Mouse (Mus musculus) layer of hippocampus, adult 9-10 months (tissue): ENCODE data around the gene Gpcpd1.
A peak's percentile ranks its signal among the peaks of the same experiment; 100 is the strongest.

ENCODE experiments used
- DNase-seq: peaks from one replicate; pipeline ENCODE4 v3.0.0; 2022; ENCODE audit warnings: low spot score

Gpcpd1 gene

GRCm38 (mm10) chr2:132517194-132517836 is 70.2 kb downstream of the Gpcpd1 start:
- DNase-seq, result no peak

DNA sequence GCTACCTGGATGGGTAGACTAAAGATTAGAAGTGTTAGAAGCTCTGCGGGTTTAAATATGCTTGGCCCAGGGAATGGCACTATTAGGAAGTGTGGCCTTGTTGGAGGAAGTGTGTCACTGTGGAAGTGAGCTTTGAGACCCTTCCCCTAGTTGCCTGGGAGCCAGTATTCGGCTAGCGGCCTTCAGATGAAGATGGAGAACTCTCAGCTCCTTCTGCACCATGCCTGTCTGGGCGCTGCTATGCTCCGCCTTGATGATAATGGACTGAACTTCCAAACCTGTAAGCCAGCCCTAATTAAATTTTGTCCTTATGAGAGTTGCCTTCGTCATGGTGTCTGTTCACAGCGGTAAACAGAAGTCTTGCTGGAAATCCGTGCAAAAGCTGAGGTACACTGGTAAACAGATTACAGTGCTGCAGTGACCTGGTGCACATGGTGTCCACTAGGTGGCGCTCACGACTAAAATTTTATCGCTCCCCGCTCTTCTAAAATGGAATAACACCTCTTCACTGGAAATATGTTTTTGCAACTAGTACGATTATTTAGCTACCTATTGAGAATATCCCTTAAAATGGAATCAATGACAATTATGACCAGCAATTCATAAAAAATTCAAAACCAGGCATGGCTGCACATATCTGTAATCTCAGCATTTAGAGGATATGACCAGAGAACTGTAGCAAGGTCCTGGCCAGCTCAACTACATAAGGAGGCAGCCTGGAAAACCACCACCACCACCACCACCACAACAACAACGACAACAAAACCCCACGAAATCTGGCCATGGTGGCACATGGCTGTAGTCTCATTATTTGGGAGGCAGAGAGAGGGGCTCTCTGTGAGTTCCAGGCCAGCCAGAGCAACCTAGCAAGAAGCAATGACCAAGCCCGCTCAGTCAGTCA is 71.1 kb downstream of the Gpcpd1 start:
- no peak for DNase-seq

- no peak for DNase-seq
These were observed 71.9 kb downstream of the Gpcpd1 start for GRCm38 (mm10) chr2:132515607-132516006.

GRCm38 (mm10) chr2:132515076-132515475 is 72.5 kb downstream of the Gpcpd1 start:
- DNase-seq, result no peak

- DNase-seq, result no peak
These were observed 73.2 kb downstream of the Gpcpd1 start for GRCm38 (mm10) chr2:132514353-132514752.

DNA sequence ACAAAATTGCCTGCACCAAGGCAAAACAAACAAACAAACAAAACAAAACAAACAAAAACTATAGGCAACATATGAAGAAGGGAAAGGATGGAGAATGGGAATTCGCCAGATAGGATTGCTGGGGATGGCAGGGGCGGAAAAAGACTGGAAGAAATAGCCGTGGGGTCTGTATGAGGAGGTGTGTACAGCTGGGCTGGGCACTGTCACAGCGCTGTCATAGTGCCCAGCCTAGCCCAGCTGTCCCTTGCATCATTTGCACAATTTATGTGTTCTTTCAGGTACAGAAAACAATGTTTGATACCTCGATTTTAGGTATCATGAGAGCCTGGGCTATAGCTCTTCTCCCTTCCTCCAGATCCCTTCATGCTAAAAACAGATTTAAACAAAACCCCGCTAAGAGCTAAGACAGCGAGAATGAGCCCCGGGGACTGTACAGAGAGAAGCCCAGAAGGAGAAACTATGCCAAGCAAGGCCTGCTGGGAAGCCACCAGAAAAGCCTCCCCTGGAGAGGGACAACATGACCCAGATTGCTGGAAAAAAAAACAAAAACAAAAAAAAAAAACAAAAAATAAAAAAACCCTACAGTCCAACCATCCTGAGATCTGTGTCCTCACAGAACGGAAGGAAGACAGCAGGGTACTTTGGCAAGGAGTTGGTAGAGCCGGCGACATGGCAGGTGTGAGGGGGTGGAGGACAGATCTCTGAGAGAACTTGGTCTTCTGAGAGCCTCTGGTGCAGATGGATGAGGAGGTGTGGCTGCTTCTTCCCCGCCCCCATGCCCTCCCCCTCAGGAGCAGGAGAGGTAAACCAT is 74.0 kb downstream of the Gpcpd1 start:
- DNase-seq, result no peak

DNA sequence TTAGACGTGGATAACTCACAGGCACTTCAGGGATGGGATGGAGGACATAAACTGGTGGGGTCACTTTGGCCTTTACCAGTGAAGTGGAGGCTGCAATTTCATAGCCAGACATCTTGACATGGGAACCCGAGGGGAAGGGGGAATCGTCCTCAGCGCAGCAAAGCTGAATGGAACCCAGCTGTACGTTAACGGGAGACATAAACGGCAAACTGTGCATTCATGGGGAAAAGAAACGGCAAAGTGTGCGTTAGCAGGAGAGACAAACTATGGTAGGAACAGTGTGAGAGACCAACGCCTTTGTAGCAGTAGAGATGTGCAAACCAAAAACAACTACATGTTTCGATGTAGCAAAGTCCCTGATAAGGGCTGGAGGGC is 74.6 kb downstream of the Gpcpd1 start:
- no peak for DNase-seq

- DNase-seq, result no peak
These were observed 75.2 kb downstream of the Gpcpd1 start for GRCm38 (mm10) chr2:132512051-132512976.

DNA sequence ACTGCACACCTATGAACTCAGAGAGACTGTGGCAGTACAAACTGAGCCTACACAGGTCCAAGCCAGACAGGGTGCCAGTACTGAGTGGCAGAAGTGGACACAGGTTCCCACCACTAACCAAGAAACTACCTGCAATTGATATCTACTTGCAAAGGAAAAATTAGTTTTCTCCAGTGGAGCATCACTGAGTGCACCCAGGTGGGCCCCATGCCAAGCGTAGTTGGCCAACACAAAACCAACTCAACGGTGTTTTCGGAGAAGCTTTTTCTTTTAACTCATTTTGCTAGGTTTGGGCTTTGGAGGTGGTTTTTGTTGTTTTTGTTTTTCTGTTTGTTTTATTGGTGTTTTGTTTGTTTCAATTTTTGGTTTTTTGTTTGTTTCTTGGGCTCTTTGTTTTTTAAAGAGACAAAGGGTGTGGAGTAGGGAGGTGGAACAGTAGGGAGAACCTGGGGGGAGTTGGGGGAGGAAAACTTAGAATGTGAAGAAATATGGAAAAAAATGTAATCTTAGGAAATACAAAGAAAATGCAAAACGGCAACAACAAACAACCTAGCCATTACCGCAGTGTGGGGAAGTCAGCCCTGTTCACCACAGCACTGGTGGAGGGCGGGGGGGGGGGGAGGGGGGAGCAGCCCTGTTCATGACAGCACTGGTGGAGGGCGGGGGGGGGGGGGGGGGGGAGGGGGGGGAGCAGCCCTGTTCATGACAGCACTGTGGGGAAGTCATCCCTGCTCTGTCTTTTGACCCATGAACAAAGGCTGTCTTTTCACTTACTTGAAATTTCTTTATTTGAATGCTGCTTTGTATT is 76.3 kb downstream of the Gpcpd1 start:
- DNase-seq, result no peak

- no peak for DNase-seq
These were observed 77.8 kb downstream of the Gpcpd1 start for GRCm38 (mm10) chr2:132509714-132510113.

GRCm38 (mm10) chr2:132509261-132509660 is 78.3 kb downstream of the Gpcpd1 start:
- no peak for DNase-seq

GRCm38 (mm10) chr2:132507521-132507920 is 80.0 kb downstream of the Gpcpd1 start:
- no peak for DNase-seq

- no peak for DNase-seq
These were observed 80.4 kb downstream of the Gpcpd1 start for GRCm38 (mm10) chr2:132507091-132507490.

DNA sequence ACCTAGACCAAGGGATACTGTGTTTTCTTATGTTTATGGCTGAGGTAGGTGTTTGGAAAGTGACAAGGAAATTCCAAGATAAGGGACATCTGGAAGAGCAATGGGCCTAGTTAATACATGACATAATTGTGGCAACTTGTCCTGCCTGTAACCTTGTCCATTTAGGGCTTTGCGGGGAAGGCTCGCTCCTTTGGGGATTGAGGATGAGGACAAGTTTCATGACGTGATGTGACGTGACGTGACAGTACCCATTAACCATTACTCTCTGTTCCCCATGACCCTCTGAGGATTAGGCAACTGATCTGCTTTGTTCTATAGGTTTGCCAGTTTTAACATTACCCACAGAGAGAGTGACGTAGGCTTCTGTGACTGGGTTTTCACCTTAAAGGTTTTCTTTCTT is 81.7 kb downstream of the Gpcpd1 start:
- no peak for DNase-seq

GRCm38 (mm10) chr2:132498344-132498743 is 89.2 kb downstream of the Gpcpd1 start:
- no peak for DNase-seq

DNA sequence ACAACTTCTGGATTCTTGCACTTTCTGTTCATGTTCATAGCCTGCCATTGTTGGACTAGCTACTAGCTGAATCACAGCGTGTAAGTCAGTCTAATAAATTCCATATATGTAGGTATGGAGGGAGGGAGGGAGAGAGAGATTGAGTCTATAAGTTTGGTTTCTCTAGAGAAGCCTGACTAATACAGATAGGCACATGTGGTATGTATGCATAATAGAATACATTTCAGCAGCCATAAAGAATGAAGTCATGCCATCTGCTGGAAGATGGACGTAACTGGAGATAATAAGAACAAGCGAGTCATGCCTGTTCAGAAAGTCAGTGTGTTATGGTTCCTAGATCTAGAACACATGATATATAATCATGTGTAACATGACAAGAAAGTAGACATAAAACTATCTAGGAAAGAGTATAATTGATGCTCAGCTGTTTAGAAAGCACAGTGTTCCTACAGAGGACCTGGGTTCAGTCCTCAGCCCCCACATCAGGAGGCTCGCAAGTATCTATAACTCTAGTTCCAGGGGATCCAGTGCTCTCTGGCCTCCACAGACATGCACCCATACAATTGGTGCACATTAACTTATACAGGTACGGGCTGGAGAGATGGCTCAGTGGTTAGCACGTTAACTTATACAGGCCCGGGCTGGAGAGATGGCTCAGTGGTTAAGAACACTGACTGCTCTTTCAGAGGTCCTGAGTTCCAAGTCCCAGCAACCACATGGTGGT is 90.0 kb downstream of the Gpcpd1 start:
- no peak for DNase-seq

- no peak for DNase-seq
These were observed 94.3 kb downstream of the Gpcpd1 start for GRCm38 (mm10) chr2:132493184-132493583.

- peak; percentile 80 for DNase-seq
These were observed 102.1 kb downstream of the Gpcpd1 start for GRCm38 (mm10) chr2:132485454-132485853.

DNA sequence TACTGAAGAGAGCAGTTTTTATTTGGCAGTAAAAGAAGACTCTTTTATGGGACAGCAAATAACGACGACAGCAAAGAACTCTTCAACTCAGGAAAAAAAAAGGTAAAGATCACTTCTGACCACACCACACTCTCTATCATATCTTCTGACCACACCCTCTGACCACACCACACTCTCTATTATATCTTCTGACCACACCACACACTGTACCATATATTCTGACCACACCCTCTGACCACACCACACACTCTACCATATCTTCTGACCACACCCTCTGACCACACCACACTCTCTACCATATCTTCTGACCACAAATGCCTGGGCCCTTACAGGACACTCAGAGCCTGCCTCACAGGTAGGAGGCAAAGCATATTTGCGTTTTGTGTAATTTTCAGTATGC is 106.0 kb downstream of the Gpcpd1 start:
- no peak for DNase-seq
